Mouse (Mus musculus): ENCODE measurements around the gene Ier2.
A peak's percentile ranks its signal among the peaks of the same experiment; 100 is the strongest.
"Not testable (repeated sequence)": the region's sequence is repeated elsewhere in the genome, so short reads cannot be mapped to it uniquely, and the experiment has no call there.

The Ier2 gene

DNA sequence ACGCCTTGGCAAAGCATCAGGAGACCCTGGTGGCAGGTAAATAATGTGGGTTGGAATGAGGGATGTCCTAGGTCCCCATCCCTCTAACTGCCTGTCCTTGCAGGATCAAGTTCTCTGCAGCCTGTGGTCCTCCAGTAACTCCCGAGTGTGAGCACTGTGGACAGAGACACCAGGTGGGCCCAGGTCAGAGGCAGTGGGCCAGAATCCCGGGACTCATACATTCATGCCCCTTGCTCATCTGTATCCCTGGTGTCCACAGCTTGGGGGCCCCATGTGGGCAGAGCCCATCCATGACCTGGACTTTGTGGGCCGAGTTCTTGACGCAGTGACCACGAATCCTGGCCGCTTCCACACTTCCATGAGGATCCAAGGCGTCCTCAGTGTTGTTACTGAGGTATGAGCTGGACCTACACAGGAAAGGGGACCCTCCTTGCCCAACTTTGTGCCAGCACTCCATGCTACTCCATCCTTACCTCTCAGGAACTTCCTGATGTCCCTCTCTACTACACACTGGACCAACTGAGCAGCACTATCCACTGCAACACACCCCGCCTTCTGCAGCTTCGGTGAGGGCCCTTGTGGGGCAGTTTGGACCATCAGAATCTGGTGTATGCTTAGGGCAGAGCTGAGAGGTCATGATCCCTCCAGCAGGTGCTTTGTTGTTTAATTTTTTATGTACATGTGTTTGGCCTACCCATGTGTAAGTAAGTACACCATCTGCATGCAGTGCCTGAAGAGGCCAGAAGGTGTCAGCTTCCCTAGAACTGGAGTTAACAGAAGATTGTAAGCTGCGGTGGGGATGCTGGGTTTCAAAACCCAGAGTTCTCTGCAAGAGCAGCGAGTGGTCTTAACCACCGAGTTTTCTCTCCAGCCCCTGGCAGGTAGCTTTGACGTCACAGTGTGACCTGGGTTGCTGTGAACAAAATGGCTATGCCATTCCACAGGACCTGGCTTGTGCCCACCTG lies 34.8 kb upstream of the Ier2 start:
- DNase-seq = no peak

GRCm38 (mm10) chr8:84695140-84695539 lies 32.5 kb upstream of the Ier2 start:
- DNase-seq = no peak

- no peak for DNase-seq
These were observed 30.7 kb upstream of the Ier2 start for GRCm38 (mm10) chr8:84693332-84693731.

DNA sequence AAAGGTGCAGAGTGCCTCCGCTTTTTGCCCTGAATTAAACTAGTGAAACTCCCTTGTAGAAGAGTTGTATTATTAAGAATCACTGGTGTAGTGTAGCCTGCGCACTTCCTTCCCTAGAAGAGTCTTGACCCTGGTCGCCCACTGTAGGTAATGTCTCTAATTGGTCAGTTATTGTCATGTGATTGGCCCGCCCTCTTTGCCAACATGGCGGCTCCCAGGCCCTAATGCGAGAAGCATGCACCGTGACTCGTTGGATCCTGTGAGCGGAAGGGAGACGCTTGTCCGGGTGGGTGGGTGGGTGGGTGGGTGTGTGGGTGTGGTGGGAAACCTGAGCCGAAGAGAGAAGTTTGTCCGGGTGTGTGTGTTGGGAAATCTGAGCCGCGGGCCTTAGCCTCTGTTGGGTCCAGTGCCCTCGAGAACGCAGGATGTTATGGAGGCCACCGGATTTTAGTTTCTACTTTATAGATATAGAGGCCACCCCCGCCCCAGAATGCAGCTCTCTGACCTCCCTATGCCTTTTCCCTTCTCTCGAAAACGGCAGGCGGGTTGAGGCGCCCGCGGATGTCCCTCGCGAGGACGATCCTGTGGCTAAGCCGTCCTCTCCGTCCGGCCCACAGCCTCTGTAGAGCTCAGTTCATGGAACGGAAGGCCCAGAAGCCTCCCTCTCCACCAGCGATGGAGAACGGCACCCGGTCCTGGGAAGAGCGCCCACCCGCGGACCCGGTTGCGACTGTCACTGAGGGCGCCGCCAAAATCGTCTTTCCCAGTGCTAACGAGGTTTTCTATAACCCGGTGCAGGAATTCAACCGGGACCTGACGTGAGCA lies 26.7 kb upstream of the Ier2 start:
- DNase-seq = peak; percentile 88

DNA sequence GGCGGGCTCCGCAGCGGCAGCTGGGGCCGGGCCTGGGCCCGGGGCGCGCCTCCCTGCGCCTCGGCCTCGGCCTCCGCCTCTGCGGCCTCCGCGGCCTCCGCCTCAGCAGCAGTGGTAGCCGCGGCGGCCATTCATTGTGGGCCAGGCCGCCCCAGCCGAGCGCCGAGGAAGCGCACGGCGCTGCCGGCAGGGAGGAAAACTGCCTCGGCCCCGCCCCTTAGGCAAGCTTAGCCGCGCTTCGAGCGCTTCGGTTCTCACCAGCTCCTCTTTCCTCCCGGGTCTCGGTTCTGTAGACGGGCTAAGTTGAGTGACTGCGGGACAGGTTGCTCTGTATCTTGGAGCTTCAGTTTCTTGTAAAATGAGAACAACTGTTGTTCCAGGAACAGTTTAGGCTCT lies 25.1 kb upstream of the Ier2 start, which contains the start of gene Nacc1:
TSS of gene Nacc1 (minus strand) at position 158 of the 396 bp plus-strand sequence.
- peak; percentile 86 for DNase-seq

DNA sequence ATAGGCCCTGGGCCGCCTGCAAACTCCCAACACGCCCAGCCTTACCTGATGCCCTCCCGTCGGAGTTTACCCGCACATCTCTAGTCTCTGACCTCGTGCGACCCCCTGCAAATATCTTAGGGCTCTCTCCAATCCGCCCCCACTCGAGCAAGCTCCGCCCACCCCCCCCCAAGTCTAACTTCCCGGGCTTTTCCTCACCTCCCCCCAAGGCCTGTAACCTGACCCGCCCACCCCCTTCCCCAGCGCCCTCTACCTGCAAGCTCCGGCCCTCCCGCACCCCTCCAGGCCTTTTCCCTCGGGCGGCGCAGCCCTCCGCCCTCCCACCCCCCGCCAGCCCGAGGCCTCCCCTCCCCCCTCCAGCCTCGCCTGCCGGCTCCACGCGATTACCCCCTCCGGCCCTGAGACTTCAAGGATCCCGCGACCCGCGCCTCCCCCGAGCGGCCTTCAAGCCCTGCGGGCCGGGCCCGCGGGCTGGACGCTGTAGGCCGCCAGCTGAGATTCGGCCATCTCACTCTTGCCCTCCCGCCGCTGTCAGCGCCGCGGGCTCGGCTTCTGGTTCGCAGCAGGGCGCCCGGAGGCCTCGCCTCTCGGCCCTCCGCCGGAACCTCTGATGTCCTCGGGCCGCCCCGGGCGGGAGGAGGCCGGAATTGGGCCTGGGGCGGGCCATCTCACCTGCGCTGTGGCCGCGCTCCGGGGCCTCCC lies 24.5 kb upstream of the Ier2 start:
- peak; percentile 61 for DNase-seq

GRCm38 (mm10) chr8:84686191-84687002 lies 23.7 kb upstream of the Ier2 start, which contains the start of gene Trmt1:
Trmt1 (plus strand) TSS chr8:84686307.
- DNase-seq = no peak

GRCm38 (mm10) chr8:84684537-84684936 lies 21.9 kb upstream of the Ier2 start:
- no peak for DNase-seq

GRCm38 (mm10) chr8:84682257-84682656 lies 19.6 kb upstream of the Ier2 start:
- no peak for DNase-seq

DNA sequence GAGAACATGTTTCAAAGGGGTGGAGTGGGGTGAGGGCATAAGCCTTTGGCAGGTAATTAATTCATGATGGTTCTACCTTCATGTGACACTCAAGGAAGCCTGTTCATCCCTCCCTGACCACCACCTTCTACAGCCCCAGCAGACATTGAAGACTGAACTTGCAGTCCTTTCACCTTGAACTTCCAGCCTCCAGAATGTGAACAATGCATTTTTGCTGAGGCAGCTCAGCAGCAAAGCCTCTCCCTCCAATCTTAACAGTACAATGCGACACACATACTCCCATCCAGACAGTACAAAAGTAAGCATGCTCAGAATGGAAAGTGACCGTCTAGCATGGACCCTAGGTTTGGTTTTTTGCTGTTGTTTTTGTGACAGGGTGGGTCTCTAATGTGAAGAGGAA lies 18.8 kb upstream of the Ier2 start:
- no peak for DNase-seq

GRCm38 (mm10) chr8:84677305-84677704 lies 14.7 kb upstream of the Ier2 start:
- no peak for DNase-seq

DNA sequence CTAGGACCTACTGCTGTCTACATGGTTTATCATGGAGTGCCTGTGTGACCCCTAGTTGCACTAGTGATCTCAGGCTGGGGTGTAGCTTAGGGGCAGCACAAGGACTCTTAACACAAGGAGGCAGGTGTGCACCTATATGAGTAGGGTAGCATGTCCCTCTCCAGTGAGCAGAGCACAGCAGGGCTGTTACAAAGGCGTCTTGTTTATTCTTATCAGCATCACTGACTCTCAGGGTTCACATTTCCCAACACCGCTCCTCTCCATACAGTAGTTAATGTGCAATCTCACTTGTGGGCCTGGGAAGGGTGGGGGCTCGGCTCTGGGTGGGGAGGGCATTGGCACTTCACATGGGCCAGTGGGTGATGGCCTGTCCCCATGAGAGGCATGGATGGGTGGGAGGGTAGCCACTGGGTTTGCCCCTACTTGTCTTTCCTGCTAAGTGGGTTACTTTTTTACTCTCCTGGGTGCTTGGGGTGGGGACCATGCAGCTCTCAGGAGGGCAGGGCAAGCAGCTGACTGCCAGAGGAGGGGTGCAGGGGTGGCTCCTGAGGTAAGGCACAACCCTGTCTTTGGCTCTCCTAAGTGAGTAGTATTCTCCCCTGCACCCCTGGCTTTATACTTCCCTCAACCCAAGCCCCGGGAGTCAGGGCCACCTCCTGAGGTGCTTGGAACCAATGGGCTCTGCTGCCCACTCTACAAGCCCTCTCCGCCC lies 7.8 kb upstream of the Ier2 start:
- DNase-seq = not testable (repeated sequence)

DNA sequence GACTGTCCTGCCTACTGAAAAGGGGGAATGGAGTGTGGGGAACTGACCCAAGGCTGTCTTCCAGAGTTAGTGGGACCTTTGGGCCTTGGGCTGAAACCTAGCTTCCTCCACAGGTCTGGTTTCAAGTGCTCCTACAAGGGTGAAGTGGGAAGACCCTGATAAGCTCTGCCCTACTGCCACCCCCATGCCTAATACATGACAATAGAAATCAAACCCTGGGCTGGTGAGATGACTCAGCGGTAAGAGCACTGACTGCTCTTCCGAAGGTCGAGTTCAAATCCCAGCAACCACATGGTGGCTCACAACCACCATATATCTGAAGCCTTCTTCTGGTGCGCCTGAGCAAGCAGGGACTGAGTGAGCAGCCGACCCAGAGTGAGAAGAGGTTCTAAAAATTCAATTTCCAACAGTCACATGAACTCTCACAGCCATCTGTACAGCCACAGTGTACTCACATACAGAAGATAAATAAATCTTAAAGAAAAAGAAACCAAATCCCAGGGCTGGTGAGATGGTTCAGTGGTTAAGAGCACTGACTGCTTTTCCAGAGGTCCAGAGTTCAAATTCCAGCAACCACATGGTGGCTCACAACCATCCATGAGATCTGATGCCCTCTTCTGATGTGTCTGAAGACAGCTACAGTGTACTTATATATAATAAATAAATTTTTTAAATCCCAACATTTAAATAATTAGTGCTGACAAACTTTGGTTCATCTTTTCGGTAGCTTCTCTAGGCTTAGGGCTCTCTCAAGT lies 6.3 kb upstream of the Ier2 start:
- no peak for DNase-seq

DNA sequence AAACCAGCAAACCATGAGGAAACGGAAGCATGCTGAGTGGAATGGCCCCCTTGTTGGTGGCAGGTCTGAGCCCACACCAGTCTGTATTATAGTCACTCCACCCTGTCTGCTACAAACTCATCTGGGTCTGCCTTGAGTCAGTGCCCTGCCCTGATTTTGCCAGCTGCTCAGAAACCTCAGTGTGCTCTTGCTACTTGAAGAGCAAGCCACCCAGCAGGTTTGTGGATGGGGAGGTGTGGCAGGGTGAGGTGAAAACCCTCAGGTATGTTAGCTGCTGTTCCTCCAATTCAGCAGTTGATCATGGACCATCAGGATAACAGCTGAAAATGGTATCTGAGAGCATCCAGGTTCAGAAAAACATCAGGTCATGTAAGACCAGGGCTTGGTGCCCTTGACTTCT lies 5.4 kb upstream of the Ier2 start:
- no peak for DNase-seq

GRCm38 (mm10) chr8:84665385-84665893 lies 2.8 kb upstream of the Ier2 start:
- DNase-seq = no peak

DNA sequence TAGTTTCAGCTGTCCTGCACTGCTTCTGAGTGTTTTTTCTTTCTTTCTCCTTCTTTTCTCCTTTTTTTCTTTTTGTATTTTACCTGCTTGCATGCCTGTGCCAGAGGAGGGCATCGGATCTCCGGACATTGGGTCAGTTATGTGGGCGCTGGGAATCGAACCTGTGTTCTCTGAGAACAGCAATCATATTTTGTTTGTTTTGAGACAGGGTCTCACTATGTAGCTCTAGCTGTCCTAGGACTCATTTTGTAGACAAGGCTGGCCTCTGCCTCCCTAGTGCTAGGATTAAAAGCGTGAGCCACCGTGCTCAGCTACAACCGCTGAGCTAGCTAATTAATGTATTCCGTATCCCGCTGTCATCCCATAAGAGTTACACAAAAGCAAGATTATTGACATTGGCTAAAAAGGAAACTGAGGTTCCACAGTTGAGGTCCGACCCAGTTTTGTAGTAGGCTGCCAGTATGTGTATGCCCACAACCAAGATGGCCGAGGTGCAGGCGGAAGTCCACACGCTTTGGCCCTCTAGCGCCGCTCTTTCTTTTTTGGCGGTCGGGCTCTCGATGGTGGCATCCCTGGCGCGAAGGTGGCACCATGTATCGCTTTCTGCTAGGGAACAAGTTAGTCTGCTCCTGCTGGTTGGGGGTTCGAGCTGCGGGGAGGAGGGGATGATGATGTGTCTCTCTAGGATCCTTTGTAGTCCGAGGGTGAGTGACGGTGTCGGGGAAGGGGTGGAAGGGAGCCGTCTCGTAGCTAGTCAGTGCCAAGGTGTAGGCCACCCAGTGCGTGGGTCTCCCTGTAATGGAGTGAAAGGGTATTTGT lies 2.1 kb upstream of the Ier2 start:
- peak; percentile 89 for DNase-seq

- peak; percentile 98 for DNase-seq
These were observed 1.1 kb upstream of the Ier2 start for GRCm38 (mm10) chr8:84663483-84664327.

DNA sequence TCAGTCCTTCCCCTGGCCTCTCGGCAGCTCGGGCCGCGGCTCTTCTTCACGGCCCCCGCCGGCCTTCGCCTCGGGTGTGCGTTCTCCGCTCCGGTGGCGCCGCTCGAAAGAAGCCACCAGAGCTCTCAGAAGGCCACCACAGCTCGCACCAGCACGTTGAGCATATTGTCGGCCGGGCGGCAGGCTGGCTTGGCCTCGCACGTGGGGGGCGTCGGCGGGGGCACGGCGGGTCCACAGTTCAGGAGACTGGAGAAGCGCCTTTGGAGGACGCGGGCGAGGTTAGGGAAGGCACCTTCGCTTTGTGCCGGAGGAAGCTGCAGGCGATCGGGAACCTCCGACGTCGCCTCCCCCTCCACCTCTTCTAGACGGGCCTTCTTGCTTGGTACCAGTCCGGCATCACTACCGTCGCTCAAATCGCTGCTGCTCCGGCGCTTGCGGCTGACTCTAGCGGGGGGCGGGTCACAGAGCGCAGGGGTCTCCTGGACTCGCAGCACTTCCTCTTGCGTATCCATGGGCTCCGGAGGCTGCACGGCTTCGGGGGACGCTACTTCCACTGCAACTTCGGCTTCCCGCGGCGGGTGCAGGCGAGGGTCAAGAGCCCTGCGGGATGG lies 586 bp downstream of the Ier2 start:
- no peak for DNase-seq
